Mouse (Mus musculus): ENCODE measurements around the gene Commd4. TPM values are rescaled to one million over a fixed set of nuclear protein-coding genes. Genes with fewer than 3 reads are reported as not detected.
"Not testable (repeated sequence)": the region's sequence is repeated elsewhere in the genome, so short reads cannot be mapped to it uniquely, and the experiment has no call there.

The Commd4 gene
- 97.6 and 105 TPM in 2 replicates for polyA plus RNA-seq (2015; fragmentation: Nextera tagmentation; extraction: Ambion mirVana)

- Histone ChIP-seq H3K27me3 (no peaks in the 10 kb centered on the region; the same call in 1 of the 2 replicates), H3K4me2 (replicated peaks) (peak within 1 kb of the TSS; percentile 92), H3K4me3 (replicated peaks) (peak within 1 kb of the TSS; percentile 87), H3K27ac (replicated peaks) (0 out of 2 replicates have a peak within 1 kb of the TSS, but pooled peaks have one; percentile 22), H3K36me3 (peaks cover 13% of the 10 kb centered on the region), H3K4me1 (peaks cover 12% of the 10 kb centered on the region), H3K9me3 (replicated peaks) (no peaks in the 10 kb centered on the region), H3K9ac (peak within 1 kb of the TSS; percentile 44)
- WGBS, result under 1% methylated on average over 24 of the region's 24 CpGs
- peak; percentile 84 for ATAC-seq (ENCODE audit: insufficient number of reproducible peaks, low FRiP score, low TSS enrichment, low read depth)
Observed at GRCm38 (mm10) chr9:57158013-57158470, at the start of gene Commd4. Gene Commd4, minus strand, starts transcription at chr9:57158331.

DNA sequence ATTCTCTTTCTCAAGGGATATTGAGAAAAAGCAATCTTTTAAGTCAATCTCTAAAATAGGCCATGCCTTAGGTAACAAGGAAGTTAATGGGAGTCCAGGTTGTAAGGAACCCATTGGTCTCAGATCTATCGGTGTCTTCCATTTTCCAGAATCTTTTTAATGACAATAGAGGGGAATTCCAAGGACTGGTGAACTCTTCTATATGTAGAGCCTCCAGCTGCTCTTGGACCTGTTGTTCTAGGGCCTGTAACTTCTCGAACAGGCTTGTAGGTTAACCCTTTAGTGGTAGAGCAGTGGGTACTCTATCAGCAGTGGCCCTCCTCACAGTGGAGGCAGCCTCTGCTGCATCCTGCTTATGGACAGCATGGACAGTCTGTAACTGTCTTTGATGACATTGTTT, 48.8 kb upstream of the Commd4 start:
- no peak overlapping the region for H3K27ac ChIP-seq (replicated peaks)
- H3K4me1 ChIP-seq, result no peaks in the 10 kb centered on the region
- 65% methylated on average over 2 of the region's 2 CpGs for WGBS
- no peak overlapping the region for H3K9ac ChIP-seq
- H3K27me3 ChIP-seq, result no peaks in the 10 kb centered on the region
- H3K9me3 ChIP-seq (replicated peaks), result no peaks in the 10 kb centered on the region
- H3K4me2 ChIP-seq (replicated peaks), result no peak overlapping the region
- H3K4me3 ChIP-seq (replicated peaks), result no peak overlapping the region
- ATAC-seq (ENCODE audit: insufficient number of reproducible peaks, low FRiP score, low TSS enrichment, low read depth), result no peak
- H3K36me3 ChIP-seq, result no peaks in the 10 kb centered on the region

GRCm38 (mm10) chr9:57203571-57203970, 45.4 kb upstream of the Commd4 start:
- not testable (repeated sequence) for H3K27me3 ChIP-seq, H3K9ac ChIP-seq
- WGBS, result 70% methylated on average over 13 of the region's 13 CpGs

DNA sequence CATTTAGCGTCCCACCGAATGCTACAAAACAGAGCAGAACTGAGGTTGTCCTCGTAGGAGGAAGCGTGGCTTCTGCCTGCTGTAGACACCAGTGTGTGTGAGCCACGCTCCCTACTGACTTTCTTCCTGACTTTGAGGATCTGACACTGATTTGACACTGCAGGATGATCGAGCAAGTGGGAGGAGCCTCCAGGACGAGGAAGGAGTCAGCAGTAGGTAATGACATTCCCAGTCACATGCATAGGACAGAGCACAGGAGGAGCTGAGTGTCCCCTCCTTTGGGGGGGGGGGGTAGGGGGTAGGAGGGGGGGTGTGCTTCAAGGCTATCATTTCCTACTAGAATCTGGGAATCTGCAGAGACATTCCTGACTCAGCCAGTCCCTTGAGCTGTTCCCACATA, 44.9 kb upstream of the Commd4 start:
- no peak overlapping the region for H3K4me2 ChIP-seq (replicated peaks)
- no peaks in the 10 kb centered on the region for H3K4me1 ChIP-seq
- no peak for ATAC-seq (ENCODE audit: insufficient number of reproducible peaks, low FRiP score, low TSS enrichment, low read depth)
- H3K27ac ChIP-seq (replicated peaks), result no peak overlapping the region
- 62% methylated on average over 7 of the region's 7 CpGs for WGBS
- H3K27me3 ChIP-seq, result no peaks in the 10 kb centered on the region
- H3K4me3 ChIP-seq (replicated peaks), result no peak overlapping the region
- no peaks in the 10 kb centered on the region for H3K36me3 ChIP-seq
- no peak overlapping the region for H3K9ac ChIP-seq
- no peaks in the 10 kb centered on the region for H3K9me3 ChIP-seq (replicated peaks)

More at GRCm38 (mm10) chr9:57203571-57203970, 45.4 kb upstream of the Commd4 start:
- H3K9me3 ChIP-seq (replicated peaks); H3K4me3 ChIP-seq (replicated peaks); H3K27ac ChIP-seq (replicated peaks); H3K4me2 ChIP-seq (replicated peaks); H3K36me3 ChIP-seq; ATAC-seq (ENCODE audit: insufficient number of reproducible peaks, low FRiP score, low TSS enrichment, low read depth); H3K4me1 ChIP-seq: not testable (repeated sequence)

- Histone ChIP-seq H3K27ac (replicated peaks) (no peak overlapping the region), H3K9me3 (replicated peaks) (no peaks in the 10 kb centered on the region), H3K4me1 (no peaks in the 10 kb centered on the region), H3K27me3 (no peaks in the 10 kb centered on the region), H3K4me2 (replicated peaks) (no peak overlapping the region), H3K4me3 (replicated peaks) (no peak overlapping the region), H3K9ac (no peak overlapping the region), H3K36me3 (no peaks in the 10 kb centered on the region)
- no peak for ATAC-seq (ENCODE audit: insufficient number of reproducible peaks, low FRiP score, low TSS enrichment, low read depth)
- WGBS, result 66% methylated on average over 8 of the region's 8 CpGs
Observed at GRCm38 (mm10) chr9:57197414-57197813, 39.3 kb upstream of the Commd4 start.

GRCm38 (mm10) chr9:57196708-57197107, 38.6 kb upstream of the Commd4 start:
- Histone ChIP-seq H3K9ac (no peak overlapping the region), H3K27ac (replicated peaks) (no peak overlapping the region), H3K4me1 (no peaks in the 10 kb centered on the region), H3K9me3 (replicated peaks) (no peaks in the 10 kb centered on the region), H3K4me2 (replicated peaks) (no peak overlapping the region), H3K27me3 (no peaks in the 10 kb centered on the region), H3K36me3 (no peaks in the 10 kb centered on the region), H3K4me3 (replicated peaks) (no peak overlapping the region)
- 34% methylated on average over 3 of the region's 3 CpGs for WGBS
- ATAC-seq (ENCODE audit: insufficient number of reproducible peaks, low FRiP score, low TSS enrichment, low read depth), result no peak

GRCm38 (mm10) chr9:57168411-57168810, 10.3 kb upstream of the Commd4 start:
- H3K27me3 ChIP-seq, result no peaks in the 10 kb centered on the region
- H3K9ac ChIP-seq, result no peak overlapping the region
- no peak for ATAC-seq (ENCODE audit: insufficient number of reproducible peaks, low FRiP score, low TSS enrichment, low read depth)
- WGBS, result 77% methylated on average over 5 of the region's 5 CpGs
- H3K9me3 ChIP-seq (replicated peaks), result no peaks in the 10 kb centered on the region
- H3K27ac ChIP-seq (replicated peaks), result no peak overlapping the region
- no peaks in the 10 kb centered on the region for H3K36me3 ChIP-seq
- H3K4me1 ChIP-seq, result no peaks in the 10 kb centered on the region
- no peak overlapping the region for H3K4me2 ChIP-seq (replicated peaks)
- no peak overlapping the region for H3K4me3 ChIP-seq (replicated peaks)

- no peak overlapping the region for H3K9ac ChIP-seq
- no peak overlapping the region for H3K4me2 ChIP-seq (replicated peaks)
- no peaks in the 10 kb centered on the region for H3K36me3 ChIP-seq
- WGBS, result 92% methylated on average over 2 of the region's 2 CpGs
- H3K4me3 ChIP-seq (replicated peaks), result no peak overlapping the region
- no peak for ATAC-seq (ENCODE audit: insufficient number of reproducible peaks, low FRiP score, low TSS enrichment, low read depth)
- H3K9me3 ChIP-seq (replicated peaks), result no peaks in the 10 kb centered on the region
- no peaks in the 10 kb centered on the region for H3K27me3 ChIP-seq
- H3K27ac ChIP-seq (replicated peaks), result no peak overlapping the region
- H3K4me1 ChIP-seq, result no peaks in the 10 kb centered on the region
Observed at GRCm38 (mm10) chr9:57166173-57166572, 8.0 kb upstream of the Commd4 start.

DNA sequence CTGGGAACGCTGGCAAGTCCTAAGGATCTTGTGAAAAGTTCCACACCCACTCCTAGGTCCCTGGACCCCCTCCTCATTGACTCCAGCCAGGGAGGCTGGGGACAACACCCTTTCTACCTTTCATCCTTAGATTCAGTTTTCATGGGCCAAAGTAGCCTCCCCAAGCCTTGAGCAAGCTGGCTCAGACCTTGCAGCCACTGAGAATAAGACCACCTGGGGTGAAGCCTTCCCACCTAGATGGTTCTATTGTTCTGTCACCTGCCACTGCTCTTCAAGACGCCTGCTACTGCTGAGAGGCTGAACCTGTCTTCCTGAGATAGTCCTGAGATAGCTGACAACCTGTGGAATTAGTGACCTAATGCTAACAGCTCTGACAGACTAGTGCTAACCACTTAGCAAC, 5.0 kb upstream of the Commd4 start:
- H3K36me3 ChIP-seq, result no peaks in the 10 kb centered on the region
- WGBS, result 45% methylated on average over 2 of the region's 2 CpGs
- H3K27ac ChIP-seq (replicated peaks), result no peak overlapping the region
- no peak overlapping the region for H3K4me3 ChIP-seq (replicated peaks)
- H3K9ac ChIP-seq, result no peak overlapping the region
- no peaks in the 10 kb centered on the region for H3K4me1 ChIP-seq
- no peaks in the 10 kb centered on the region for H3K9me3 ChIP-seq (replicated peaks)
- H3K4me2 ChIP-seq (replicated peaks), result no peak overlapping the region
- H3K27me3 ChIP-seq, result no peaks in the 10 kb centered on the region; the same call in 1 of the 2 replicates
- no peak for ATAC-seq (ENCODE audit: insufficient number of reproducible peaks, low FRiP score, low TSS enrichment, low read depth)

DNA sequence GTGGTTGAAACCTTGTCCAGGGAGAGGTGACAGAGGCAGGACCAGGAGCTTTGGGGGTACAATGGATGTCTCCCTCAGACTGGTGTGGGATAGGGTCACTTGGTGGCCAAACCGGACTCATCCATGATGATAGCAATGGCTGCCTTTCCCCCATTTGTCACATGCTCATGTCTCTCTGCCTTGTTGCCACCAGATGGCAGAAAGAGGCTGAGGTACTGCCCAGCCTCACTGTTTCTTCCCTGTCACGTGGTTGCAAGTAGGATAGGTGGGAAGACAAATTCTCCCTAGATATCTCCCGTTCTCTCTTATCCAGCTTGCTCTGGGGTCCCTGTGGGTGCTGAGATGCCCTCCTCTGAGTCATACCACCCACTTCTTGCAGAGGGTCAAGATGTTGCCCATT, 4.4 kb upstream of the Commd4 start:
- Histone ChIP-seq H3K36me3 (no peaks in the 10 kb centered on the region), H3K27me3 (no peaks in the 10 kb centered on the region; the same call in 1 of the 2 replicates), H3K4me3 (replicated peaks) (no peak overlapping the region), H3K4me2 (replicated peaks) (no peak overlapping the region), H3K4me1 (peaks cover 4% of the 10 kb centered on the region), H3K9me3 (replicated peaks) (no peaks in the 10 kb centered on the region), H3K27ac (replicated peaks) (no peak overlapping the region), H3K9ac (no peak overlapping the region)
- 20% methylated on average over 3 of the region's 3 CpGs for WGBS
- ATAC-seq (ENCODE audit: insufficient number of reproducible peaks, low FRiP score, low TSS enrichment, low read depth), result no peak

GRCm38 (mm10) chr9:57158506-57158905, 375 bp upstream of the Commd4 start:
- 38% methylated on average over 11 of the region's 11 CpGs for WGBS
- H3K4me1 ChIP-seq, result peaks cover 12% of the 10 kb centered on the region
- no peaks in the 10 kb centered on the region for H3K9me3 ChIP-seq (replicated peaks)
- H3K9ac ChIP-seq, result peak overlapping the region; percentile 12; the same call in 1 of the 2 replicates
- H3K4me3 ChIP-seq (replicated peaks), result peak overlapping the region; percentile 87
- no peak overlapping the region for H3K27ac ChIP-seq (replicated peaks)
- no peak for ATAC-seq (ENCODE audit: insufficient number of reproducible peaks, low FRiP score, low TSS enrichment, low read depth)
- H3K27me3 ChIP-seq, result no peaks in the 10 kb centered on the region; the same call in 1 of the 2 replicates
- peaks cover 13% of the 10 kb centered on the region for H3K36me3 ChIP-seq
- peak overlapping the region; percentile 92 for H3K4me2 ChIP-seq (replicated peaks)

- Histone ChIP-seq H3K9me3 (replicated peaks) (no peaks in the 10 kb centered on the region), H3K9ac (peak overlapping the region; percentile 44; the same call in 1 of the 2 replicates), H3K36me3 (peaks cover 13% of the 10 kb centered on the region), H3K4me3 (replicated peaks) (peak overlapping the region; percentile 87), H3K4me2 (replicated peaks) (peak overlapping the region; percentile 92), H3K27me3 (no peaks in the 10 kb centered on the region; the same call in 1 of the 2 replicates), H3K4me1 (peaks cover 12% of the 10 kb centered on the region), H3K27ac (replicated peaks) (no peak overlapping the region)
- ATAC-seq (ENCODE audit: insufficient number of reproducible peaks, low FRiP score, low TSS enrichment, low read depth), result no peak
- WGBS, result 26% methylated on average over 13 of the region's 13 CpGs
Observed at GRCm38 (mm10) chr9:57157499-57157898, 632 bp downstream of the Commd4 start.

All from embryonic facial prominence, embryonic 15.5 days (tissue).